Mouse (Mus musculus) thymus, postnatal 0 days (tissue): ENCODE results near the gene Mdk. TPM values are rescaled to one million over a fixed set of nuclear protein-coding genes. Genes with fewer than 3 reads are reported as not detected.
A peak's percentile ranks its signal among the peaks of the same experiment; 100 is the strongest.

Source experiments
- DNase-seq: peaks from one replicate; pipeline ENCODE4 v3.0.0-alpha.2; 2015; ENCODE audit warnings: low spot score
- polyA plus RNA-seq: library from polyadenylated mRNA; unstranded; fragments of >200 nt; fragmentation: Nextera tagmentation; extraction: Ambion mirVana; gene quantifications from 2 replicates; pipeline ENCODE4 v1.2.1, GENCODE M21; 2015

Mdk gene
- polyA plus RNA-seq, 1 experiment from 2014 or later = 118 TPM

GRCm38 (mm10) chr2:91933471-91933870, 1.4 kb upstream of the Mdk start:
- DNase-seq = no peak

- no peak for DNase-seq
Measured at GRCm38 (mm10) chr2:91932737-91933350, 747 bp upstream of the Mdk start.

DNA sequence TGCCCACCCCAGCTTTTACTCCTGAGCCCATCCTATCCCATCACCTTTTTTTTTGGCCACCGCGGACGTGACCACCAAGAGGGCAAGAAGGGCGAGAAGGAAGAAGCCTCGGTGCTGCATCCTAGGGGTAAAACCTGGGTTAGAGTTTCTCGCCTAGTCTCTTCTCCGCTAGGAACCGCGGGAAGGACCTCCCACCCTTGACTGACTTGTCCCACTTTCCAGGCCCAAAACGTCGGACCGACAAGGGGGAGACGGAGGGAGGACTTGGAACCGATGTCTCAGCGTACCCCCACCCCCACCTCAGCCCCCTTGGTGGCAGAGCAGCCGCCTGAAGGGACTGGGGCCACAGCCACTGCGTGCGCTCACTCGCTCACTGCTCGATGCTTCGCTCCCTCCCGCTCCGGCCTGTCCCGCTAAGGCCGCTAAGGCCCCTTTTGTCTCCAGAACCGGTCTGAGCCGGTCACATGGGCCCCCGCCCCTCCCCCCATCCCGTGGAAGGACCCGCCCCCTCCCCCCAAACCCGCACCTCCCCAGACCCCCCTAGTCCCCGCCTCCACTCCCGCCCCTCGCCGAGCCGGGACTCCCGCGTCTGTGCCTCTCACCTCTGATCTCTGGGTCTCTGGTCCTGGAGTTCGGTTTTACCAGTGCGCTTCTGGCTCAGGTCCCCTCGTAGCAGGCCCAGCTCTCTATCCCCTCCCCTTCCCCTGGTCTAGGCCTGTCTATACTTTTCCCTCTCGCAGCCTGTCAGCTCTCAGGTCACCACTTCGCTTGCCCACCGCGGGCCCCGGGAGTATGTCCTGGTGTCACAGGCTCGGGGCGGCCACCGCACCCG, 553 bp downstream of the Mdk start:
- DNase-seq = no peak

DNA sequence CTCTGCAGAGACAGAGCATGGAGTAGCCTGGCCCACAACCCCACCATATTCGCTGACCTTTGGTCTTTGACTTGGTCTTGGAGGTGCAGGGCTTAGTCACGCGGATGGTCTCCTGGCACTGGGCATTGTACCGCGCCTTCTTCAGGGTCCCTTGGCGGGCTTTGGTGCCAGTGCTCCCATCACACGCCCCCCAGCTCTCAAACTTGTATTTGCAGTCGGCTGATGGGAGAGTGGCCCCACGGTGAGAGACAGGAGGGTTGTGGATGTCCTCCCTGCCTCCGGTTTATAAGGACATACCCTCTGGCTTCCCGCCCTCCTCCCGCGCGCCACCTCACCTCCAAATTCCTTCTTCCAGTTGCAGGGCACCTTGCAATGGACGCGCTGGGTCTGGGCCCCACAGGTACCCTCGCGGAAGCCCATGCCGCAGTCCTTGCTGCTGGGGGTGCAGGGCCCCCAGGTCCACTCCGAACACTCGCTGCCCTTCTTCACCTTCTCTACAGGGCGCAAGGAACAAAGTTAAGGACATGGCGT, 1.3 kb downstream of the Mdk start:
- no peak for DNase-seq

- DNase-seq = peak; percentile 53
Measured at GRCm38 (mm10) chr2:91929936-91930335, 2.2 kb downstream of the Mdk start.

- DNase-seq = no peak
Measured at GRCm38 (mm10) chr2:91929455-91929854, 2.6 kb downstream of the Mdk start.

- no peak for DNase-seq
Measured at GRCm38 (mm10) chr2:91928534-91929350, 3.4 kb downstream of the Mdk start.

GRCm38 (mm10) chr2:91927826-91928533, 4.1 kb downstream of the Mdk start:
- peak; percentile 78 for DNase-seq

- no peak for DNase-seq
Measured at GRCm38 (mm10) chr2:91926949-91927348, 5.1 kb downstream of the Mdk start, which contains the start of gene Chrm4. Gene Chrm4, plus strand, starts transcription at chr2:91927249.

GRCm38 (mm10) chr2:91925442-91925841, 6.7 kb downstream of the Mdk start:
- DNase-seq = no peak

GRCm38 (mm10) chr2:91924726-91925125, 7.4 kb downstream of the Mdk start:
- no peak for DNase-seq

DNA sequence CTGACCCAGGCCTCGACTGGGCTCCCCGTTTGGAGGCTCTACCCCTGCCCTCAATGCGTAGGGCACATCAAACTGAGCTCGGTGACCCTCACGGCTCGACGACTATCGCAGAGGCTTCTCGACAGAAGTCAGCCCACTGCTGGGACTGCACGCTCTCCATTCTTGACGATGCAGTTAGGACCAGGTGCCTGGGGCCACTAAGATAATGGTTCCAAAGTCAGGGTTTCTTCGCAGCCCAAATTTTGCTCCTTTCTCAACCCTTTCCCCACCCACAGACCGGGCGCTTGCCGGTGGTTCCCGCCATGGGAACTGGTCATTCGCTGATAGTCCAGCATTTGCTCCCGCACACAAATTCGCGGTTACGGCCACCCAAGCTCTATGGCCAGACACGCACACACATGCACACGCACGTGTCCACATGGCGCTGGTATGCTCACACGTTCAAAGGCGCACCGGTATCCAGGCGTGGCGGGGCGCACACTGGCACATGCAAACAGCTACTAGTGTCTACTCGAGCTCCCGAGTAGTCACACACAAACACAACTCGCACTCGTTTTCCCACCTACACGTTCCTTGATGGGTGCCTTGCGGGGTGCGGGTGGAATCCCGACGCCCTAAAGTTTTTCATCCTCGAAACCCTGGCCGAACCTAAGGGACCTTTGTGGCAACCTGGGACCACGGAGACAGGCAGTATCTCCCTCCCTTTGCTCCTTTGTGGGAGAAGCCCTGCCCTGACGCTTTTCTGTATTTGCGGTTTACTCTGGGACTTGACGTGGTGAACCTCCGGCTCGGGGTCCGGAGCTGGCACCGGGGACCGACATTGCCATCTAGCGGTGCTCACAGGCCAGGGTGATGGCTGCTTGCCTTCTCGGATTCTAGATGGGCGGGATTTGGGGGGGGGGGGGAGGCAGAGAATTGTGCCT, 8.4 kb downstream of the Mdk start:
- peak; percentile 73 for DNase-seq

GRCm38 (mm10) chr2:91922586-91923414, 9.3 kb downstream of the Mdk start:
- no peak for DNase-seq

GRCm38 (mm10) chr2:91921790-91922570, 10.1 kb downstream of the Mdk start:
- peak; percentile 66 for DNase-seq

DNA sequence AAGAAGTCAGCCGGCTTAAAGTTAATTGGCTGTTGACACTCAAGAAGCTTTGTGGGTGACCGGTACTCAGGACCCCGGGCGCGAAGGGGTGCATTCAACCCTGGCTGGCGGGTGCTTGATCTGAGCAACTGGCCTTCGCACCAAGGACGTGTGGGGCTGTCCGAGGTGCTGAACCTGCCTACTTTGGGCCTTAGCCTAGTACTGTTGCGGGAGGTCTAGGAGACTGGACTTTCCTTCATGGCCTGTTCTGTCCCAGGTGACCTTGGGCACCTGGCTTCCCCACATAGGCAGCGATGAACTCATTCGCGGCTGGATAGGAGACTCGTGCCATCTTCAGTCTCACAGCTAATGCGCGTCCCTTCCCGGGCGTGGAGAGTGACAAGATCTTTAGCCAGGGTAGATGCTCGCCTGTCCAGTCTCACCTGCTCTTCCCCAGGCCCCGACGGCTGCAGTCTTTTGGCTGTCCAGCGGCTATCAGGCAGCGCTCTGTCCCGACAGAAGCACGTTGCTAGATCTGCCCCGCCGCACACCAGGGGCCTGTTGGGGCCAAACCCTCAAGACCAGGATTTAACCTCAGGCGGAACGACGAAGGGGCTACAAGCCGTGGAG, 10.8 kb downstream of the Mdk start:
- no peak for DNase-seq

GRCm38 (mm10) chr2:91920130-91920529, 12.0 kb downstream of the Mdk start:
- DNase-seq = no peak

- no peak for DNase-seq
Measured at GRCm38 (mm10) chr2:91917096-91917495, 15.0 kb downstream of the Mdk start.
